Mouse (Mus musculus) ES-E14 (cell line): ENCODE measurements around the gene Hrh2.

Source experiments
- CHD2 ChIP-seq: IDR thresholded peaks from 2 replicates; pipeline ENCODE4 v1.6.1; 2014; ENCODE audit warnings: mild to moderate bottlenecking, low read depth, low read length, inconsistent platforms
- HCFC1 ChIP-seq: IDR thresholded peaks from 2 replicates; pipeline ENCODE4 v1.6.1; 2012; ENCODE audit warnings: low read length, inconsistent platforms, borderline replicate concordance; ENCODE audit not compliant: insufficient read depth
- MAFK ChIP-seq: IDR thresholded peaks from 2 replicates; pipeline ENCODE4 v1.6.1; 2014; ENCODE audit warnings: mild to moderate bottlenecking, low read depth, low read length, inconsistent platforms; ENCODE audit not compliant: insufficient read depth
- ZNF384 ChIP-seq: IDR thresholded peaks from 2 replicates; pipeline ENCODE4 v1.6.1; 2012; ENCODE audit warnings: low read depth, low read length, inconsistent platforms

GRCm38 (mm10) chr13:54242380-54242779 lies 50.5 kb downstream of the Hrh2 start:
- TF ChIP-seq CHD2 (no peak), HCFC1 (no peak), ZNF384 (no peak), MAFK (no peak)
